Mouse (Mus musculus): ENCODE data around the gene Ksr2. TPM values are rescaled to one million over a fixed set of nuclear protein-coding genes. Genes with fewer than 3 reads are reported as not detected.
A peak's percentile ranks its signal among the peaks of the same experiment; 100 is the strongest.

Ksr2 gene
- polyA plus RNA-seq, 1 experiment from 2014 or later = 0.09 TPM

- no peak overlapping the region for H3K4me2 ChIP-seq (ENCODE audit: low read depth, low read length)
- 83% methylated on average over 4 of the region's 4 CpGs for WGBS
- H3K27me3 ChIP-seq (ENCODE audit: control insufficient read depth, insufficient read depth, low read depth, low read length) = no peaks in the 10 kb centered on the region
- ATAC-seq (ENCODE audit: low read depth) = no peak
- no peaks in the 10 kb centered on the region for H3K36me3 ChIP-seq (ENCODE audit: control insufficient read depth, insufficient read depth, low read length)
- no peak overlapping the region for H3K4me3 ChIP-seq (ENCODE audit: low read length)
- H3K9me3 ChIP-seq (ENCODE audit: control insufficient read depth, low read length) = no peaks in the 10 kb centered on the region
- 0 out of 2 replicates have a peak, but pooled peaks cover 2% of the 10 kb centered on the region for H3K4me1 ChIP-seq (replicated peaks; ENCODE audit: control insufficient read depth, insufficient read depth, low read length)
- H3K9ac ChIP-seq (ENCODE audit: low read length) = no peak overlapping the region
- no peak overlapping the region for H3K27ac ChIP-seq (ENCODE audit: low read length)
These were observed 107.9 kb downstream of the Ksr2 start for GRCm38 (mm10) chr5:117521701-117522100.

GRCm38 (mm10) chr5:117522471-117522870, 108.7 kb downstream of the Ksr2 start:
- Histone ChIP-seq H3K36me3 (ENCODE audit: control insufficient read depth, insufficient read depth, low read length) (no peaks in the 10 kb centered on the region), H3K4me1 (replicated peaks; ENCODE audit: control insufficient read depth, insufficient read depth, low read length) (0 out of 2 replicates have a peak, but pooled peaks cover 2% of the 10 kb centered on the region), H3K9me3 (ENCODE audit: control insufficient read depth, low read length) (no peaks in the 10 kb centered on the region), H3K9ac (ENCODE audit: low read length) (no peak overlapping the region), H3K27me3 (ENCODE audit: control insufficient read depth, insufficient read depth, low read depth, low read length) (no peaks in the 10 kb centered on the region), H3K4me2 (ENCODE audit: low read depth, low read length) (no peak overlapping the region), H3K4me3 (ENCODE audit: low read length) (no peak overlapping the region), H3K27ac (ENCODE audit: low read length) (no peak overlapping the region)
- no peak for ATAC-seq (ENCODE audit: low read depth)
- 66% methylated on average over 4 of the region's 4 CpGs for WGBS

GRCm38 (mm10) chr5:117523010-117523409, 109.2 kb downstream of the Ksr2 start:
- Histone ChIP-seq H3K9ac (ENCODE audit: low read length) (no peak overlapping the region), H3K4me3 (ENCODE audit: low read length) (no peak overlapping the region), H3K27me3 (ENCODE audit: control insufficient read depth, insufficient read depth, low read depth, low read length) (no peaks in the 10 kb centered on the region), H3K4me1 (replicated peaks; ENCODE audit: control insufficient read depth, insufficient read depth, low read length) (0 out of 2 replicates have a peak, but pooled peaks cover 2% of the 10 kb centered on the region), H3K36me3 (ENCODE audit: control insufficient read depth, insufficient read depth, low read length) (no peaks in the 10 kb centered on the region), H3K27ac (ENCODE audit: low read length) (no peak overlapping the region), H3K4me2 (ENCODE audit: low read depth, low read length) (no peak overlapping the region), H3K9me3 (ENCODE audit: control insufficient read depth, low read length) (no peaks in the 10 kb centered on the region)
- ATAC-seq (ENCODE audit: low read depth) = no peak
- WGBS = 76% methylated on average over 10 of the region's 10 CpGs

GRCm38 (mm10) chr5:117530991-117531390, 117.2 kb downstream of the Ksr2 start:
- H3K27me3 ChIP-seq (ENCODE audit: control insufficient read depth, insufficient read depth, low read depth, low read length) = peaks cover 16% of the 10 kb centered on the region
- no peaks in the 10 kb centered on the region for H3K9me3 ChIP-seq (ENCODE audit: control insufficient read depth, low read length)
- no peak overlapping the region for H3K4me2 ChIP-seq (ENCODE audit: low read depth, low read length)
- no peak overlapping the region for H3K9ac ChIP-seq (ENCODE audit: low read length)
- no peaks in the 10 kb centered on the region for H3K36me3 ChIP-seq (ENCODE audit: control insufficient read depth, insufficient read depth, low read length)
- H3K4me1 ChIP-seq (replicated peaks; ENCODE audit: control insufficient read depth, insufficient read depth, low read length) = no peaks in the 10 kb centered on the region
- WGBS = 48% methylated on average over 6 of the region's 6 CpGs
- ATAC-seq (ENCODE audit: low read depth) = no peak
- H3K27ac ChIP-seq (ENCODE audit: low read length) = no peak overlapping the region
- H3K4me3 ChIP-seq (ENCODE audit: low read length) = no peak overlapping the region

- WGBS = 48% methylated on average over 3 of the region's 3 CpGs
- no peak overlapping the region for H3K4me3 ChIP-seq (ENCODE audit: low read length)
These were observed 125.4 kb downstream of the Ksr2 start for GRCm38 (mm10) chr5:117539221-117539620.

GRCm38 (mm10) chr5:117541654-117542053, 127.9 kb downstream of the Ksr2 start:
- ATAC-seq (ENCODE audit: low read depth) = no peak
- 37% methylated on average over 8 of the region's 8 CpGs for WGBS
- Histone ChIP-seq H3K4me3 (ENCODE audit: low read length) (no peak overlapping the region), H3K9ac (ENCODE audit: low read length) (no peak overlapping the region), H3K36me3 (ENCODE audit: control insufficient read depth, insufficient read depth, low read length) (no peaks in the 10 kb centered on the region), H3K9me3 (ENCODE audit: control insufficient read depth, low read length) (no peaks in the 10 kb centered on the region), H3K27ac (ENCODE audit: low read length) (no peak overlapping the region), H3K27me3 (ENCODE audit: control insufficient read depth, insufficient read depth, low read depth, low read length) (no peaks in the 10 kb centered on the region), H3K4me1 (replicated peaks; ENCODE audit: control insufficient read depth, insufficient read depth, low read length) (no peaks in the 10 kb centered on the region), H3K4me2 (ENCODE audit: low read depth, low read length) (no peak overlapping the region)

More at GRCm38 (mm10) chr5:117539221-117539620, 125.4 kb downstream of the Ksr2 start:
- H3K4me2 ChIP-seq (ENCODE audit: low read depth, low read length) = no peak overlapping the region
- peaks cover 5% of the 10 kb centered on the region; the same call in 1 of the 2 replicates for H3K27me3 ChIP-seq (ENCODE audit: control insufficient read depth, insufficient read depth, low read depth, low read length)
- H3K27ac ChIP-seq (ENCODE audit: low read length) = no peak overlapping the region
- no peaks in the 10 kb centered on the region for H3K4me1 ChIP-seq (replicated peaks; ENCODE audit: control insufficient read depth, insufficient read depth, low read length)
- H3K36me3 ChIP-seq (ENCODE audit: control insufficient read depth, insufficient read depth, low read length) = no peaks in the 10 kb centered on the region
- H3K9ac ChIP-seq (ENCODE audit: low read length) = no peak overlapping the region
- H3K9me3 ChIP-seq (ENCODE audit: control insufficient read depth, low read length) = no peaks in the 10 kb centered on the region
- ATAC-seq (ENCODE audit: low read depth) = no peak

GRCm38 (mm10) chr5:117546694-117547268, 133.0 kb downstream of the Ksr2 start:
- H3K4me1 ChIP-seq (replicated peaks; ENCODE audit: control insufficient read depth, insufficient read depth, low read length) = no peaks in the 10 kb centered on the region
- no peaks in the 10 kb centered on the region for H3K36me3 ChIP-seq (ENCODE audit: control insufficient read depth, insufficient read depth, low read length)
- no peak overlapping the region for H3K27ac ChIP-seq (ENCODE audit: low read length)
- H3K9ac ChIP-seq (ENCODE audit: low read length) = no peak overlapping the region
- H3K4me2 ChIP-seq (ENCODE audit: low read depth, low read length) = peak overlapping the region; percentile 29
- no peak overlapping the region for H3K4me3 ChIP-seq (ENCODE audit: low read length)
- no peaks in the 10 kb centered on the region for H3K9me3 ChIP-seq (ENCODE audit: control insufficient read depth, low read length)
- no peaks in the 10 kb centered on the region for H3K27me3 ChIP-seq (ENCODE audit: control insufficient read depth, insufficient read depth, low read depth, low read length)
- 28% methylated on average over 25 of the region's 25 CpGs for whole genome bisulfite sequencing
- peak; percentile 68 for ATAC-seq (ENCODE audit: low read depth)

GRCm38 (mm10) chr5:117550992-117551391, 137.2 kb downstream of the Ksr2 start:
- Histone ChIP-seq H3K4me3 (ENCODE audit: low read length) (no peak overlapping the region), H3K4me1 (replicated peaks; ENCODE audit: control insufficient read depth, insufficient read depth, low read length) (no peaks in the 10 kb centered on the region), H3K9me3 (ENCODE audit: control insufficient read depth, low read length) (no peaks in the 10 kb centered on the region), H3K9ac (ENCODE audit: low read length) (no peak overlapping the region), H3K27ac (ENCODE audit: low read length) (no peak overlapping the region), H3K36me3 (ENCODE audit: control insufficient read depth, insufficient read depth, low read length) (no peaks in the 10 kb centered on the region), H3K4me2 (ENCODE audit: low read depth, low read length) (no peak overlapping the region), H3K27me3 (ENCODE audit: control insufficient read depth, insufficient read depth, low read depth, low read length) (no peaks in the 10 kb centered on the region)
- ATAC-seq (ENCODE audit: low read depth) = no peak
- 34% methylated on average over 9 of the region's 9 CpGs for WGBS

GRCm38 (mm10) chr5:117552096-117552495, 138.3 kb downstream of the Ksr2 start:
- H3K4me3 ChIP-seq (ENCODE audit: low read length) = no peak overlapping the region
- H3K27me3 ChIP-seq (ENCODE audit: control insufficient read depth, insufficient read depth, low read depth, low read length) = no peaks in the 10 kb centered on the region
- H3K4me1 ChIP-seq (replicated peaks; ENCODE audit: control insufficient read depth, insufficient read depth, low read length) = no peaks in the 10 kb centered on the region
- H3K9ac ChIP-seq (ENCODE audit: low read length) = no peak overlapping the region
- no peak overlapping the region for H3K27ac ChIP-seq (ENCODE audit: low read length)
- no peak for ATAC-seq (ENCODE audit: low read depth)
- 90% methylated on average over 8 of the region's 8 CpGs for WGBS
- no peaks in the 10 kb centered on the region for H3K36me3 ChIP-seq (ENCODE audit: control insufficient read depth, insufficient read depth, low read length)
- no peaks in the 10 kb centered on the region for H3K9me3 ChIP-seq (ENCODE audit: control insufficient read depth, low read length)
- no peak overlapping the region for H3K4me2 ChIP-seq (ENCODE audit: low read depth, low read length)

GRCm38 (mm10) chr5:117554505-117554904, 140.7 kb downstream of the Ksr2 start:
- no peaks in the 10 kb centered on the region for H3K36me3 ChIP-seq (ENCODE audit: control insufficient read depth, insufficient read depth, low read length)
- WGBS = 67% methylated on average over 4 of the region's 4 CpGs
- no peaks in the 10 kb centered on the region for H3K4me1 ChIP-seq (replicated peaks; ENCODE audit: control insufficient read depth, insufficient read depth, low read length)
- no peak overlapping the region for H3K27ac ChIP-seq (ENCODE audit: low read length)
- H3K4me2 ChIP-seq (ENCODE audit: low read depth, low read length) = no peak overlapping the region
- no peak for ATAC-seq (ENCODE audit: low read depth)
- no peak overlapping the region for H3K4me3 ChIP-seq (ENCODE audit: low read length)
- no peaks in the 10 kb centered on the region for H3K9me3 ChIP-seq (ENCODE audit: control insufficient read depth, low read length)
- no peaks in the 10 kb centered on the region for H3K27me3 ChIP-seq (ENCODE audit: control insufficient read depth, insufficient read depth, low read depth, low read length)
- no peak overlapping the region for H3K9ac ChIP-seq (ENCODE audit: low read length)

All from lung, embryonic 16.5 days (tissue).